In genomic region chr6:128291284-128291683, GRCm38 (mm10) we compare ENCODE assay signal across 31 mouse cellular contexts. TPM values are rescaled to one million over a fixed set of nuclear protein-coding genes. Genes with fewer than 3 reads are reported as not detected.
DNase-seq lines count a peak whose midpoint lies in the region; ATAC-seq and TF ChIP-seq lines count a peak whose summit lies in the region.
"Had no signal": no experiment of that assay in that cellular context is flagged by ENCODE, and none has a peak within 500 bp of the region (broad histone marks: within the 10 kb centered on the region; RNA-seq: fewer than 3 reads in every experiment).

No protein-coding gene starts in this region.

- no peak overlapping the region for H3K4me2 ChIP-seq in limb, embryonic 14.5 days (replicated peaks; ENCODE audit: low read depth, low read length, severe bottlenecking)
- no peak overlapping the region for H3K4me2 ChIP-seq in lung, postnatal 0 days (replicated peaks; ENCODE audit: low read depth, low read length)
- H3K4me2 ChIP-seq: embryonic facial prominence, embryonic 13.5 days; forebrain, embryonic 15.5 days; heart, embryonic 13.5 days; hindbrain, embryonic 14.5 days had no signal

- no peaks in the 10 kb centered on the region for H3K27me3 ChIP-seq in limb, embryonic 14.5 days (ENCODE audit: control insufficient read depth, insufficient read depth, low read length)
- H3K27me3 ChIP-seq in limb, embryonic 10.5 days (ENCODE audit: low read depth, poor library complexity, severe bottlenecking), result peaks cover 11% of the 10 kb centered on the region; the same call in 1 of the 2 replicates
- H3K27me3 ChIP-seq in lung, postnatal 0 days (replicated peaks; ENCODE audit: insufficient read depth, low read length), result no peaks in the 10 kb centered on the region
- H3K27me3 ChIP-seq: embryonic facial prominence, embryonic 13.5 days; forebrain, embryonic 15.5 days; heart, embryonic 13.5 days; Patski had no signal

- H3K36me3 ChIP-seq in limb, embryonic 14.5 days (ENCODE audit: control insufficient read depth, insufficient read depth, low read length), result no peaks in the 10 kb centered on the region
- H3K36me3 ChIP-seq in limb, embryonic 10.5 days, result no peaks in the 10 kb centered on the region
- H3K36me3 ChIP-seq in lung, postnatal 0 days (ENCODE audit: insufficient read depth, low read length), result no peaks in the 10 kb centered on the region
- H3K36me3 ChIP-seq: embryonic facial prominence, embryonic 10.5 days; embryonic facial prominence, embryonic 13.5 days; forebrain, embryonic 15.5 days; heart, embryonic 10.5 days; heart, embryonic 13.5 days had no signal

- WGBS in limb, embryonic 14.5 days, result 61% methylated on average over 5 of the region's 5 CpGs
- WGBS in limb, embryonic 10.5 days, result 85% methylated on average over 5 of the region's 5 CpGs
- WGBS in lung, postnatal 0 days, result 55% methylated on average over 5 of the region's 5 CpGs

- no peak for TF ChIP-seq CTCF in lung, postnatal 0 days (IDR thresholded peaks at IDR 0.05)

- peaks cover 3% of the 10 kb centered on the region for H3K4me1 ChIP-seq in limb, embryonic 14.5 days (ENCODE audit: control insufficient read depth, insufficient read depth, low read length)
- peaks cover 13% of the 10 kb centered on the region for H3K4me1 ChIP-seq in limb, embryonic 10.5 days
- peaks cover 18% of the 10 kb centered on the region for H3K4me1 ChIP-seq in lung, postnatal 0 days (ENCODE audit: insufficient read depth, low read depth, low read length)

- ATAC-seq in limb, embryonic 14.5 days (ENCODE audit: low FRiP score, low read depth), result no peak
- no peak for ATAC-seq in lung, postnatal 0 days
- ATAC-seq: CD4-positive, CD25-positive, alpha-beta regulatory T cell, adult 4 months; forebrain, embryonic 15.5 days; hindbrain, postnatal 0 days; inflammation-experienced regulatory T-cells, adult 6 months; intestine, embryonic 16.5 days; Patski had no signal

- no peak overlapping the region for H3K9ac ChIP-seq in limb, embryonic 14.5 days (ENCODE audit: low read depth, low read length, severe bottlenecking)
- no peak overlapping the region for H3K9ac ChIP-seq in lung, postnatal 0 days (replicated peaks; ENCODE audit: low read depth)
- H3K9ac ChIP-seq: embryonic facial prominence, embryonic 13.5 days; forebrain, embryonic 15.5 days; heart, embryonic 13.5 days; hindbrain, embryonic 14.5 days had no signal

- no peak overlapping the region for H3K4me3 ChIP-seq in limb, embryonic 14.5 days (replicated peaks; ENCODE audit: low read length)
- no peak overlapping the region for H3K4me3 ChIP-seq in limb, embryonic 10.5 days
- no peak overlapping the region for H3K4me3 ChIP-seq in lung, postnatal 0 days (ENCODE audit: low read depth, low read length)
- H3K4me3 ChIP-seq: embryonic facial prominence, embryonic 10.5 days; embryonic facial prominence, embryonic 13.5 days; erythroblast, embryonic 14.5 days; forebrain, embryonic 15.5 days; heart, adult 2 months; heart, embryonic 10.5 days; heart, embryonic 13.5 days had no signal

- peak; percentile 57 for DNase-seq in limb, embryonic 14.5 days (ENCODE audit: low spot score)
- DNase-seq in limb, embryonic 10.5 days (ENCODE audit: low spot score), result no peak
- no peak for DNase-seq in lung, postnatal 0 days (ENCODE audit: low spot score)
- no peak for DNase-seq in lung, postnatal 14 days
- DNase-seq in brain, adult 2 months (ENCODE audit: low read depth, low spot score), result peak; percentile 42
- no peak for DNase-seq in gastrocnemius, adult 8-10 months (ENCODE audit: low spot score in 2 of 2)
- no peak for DNase-seq in adrenal gland, adult 18-20 months (ENCODE audit: low spot score in 2 of 2)
- DNase-seq: adrenal gland, adult 8-10 months; adrenal gland, postnatal 25 days; cerebellum, adult 9-11 months; embryo, embryonic 11 days; gastrocnemius, postnatal 10 days; gastrocnemius, postnatal 36 days; heart, adult 2 months; heart, postnatal 14 days; heart, postnatal 4 days; kidney, adult 18-20 months had no signal

- TF ChIP-seq POLR2A in limb, embryonic 14.5 days (IDR thresholded peaks at IDR 0.05; ENCODE audit: borderline replicate concordance, extremely low read depth, insufficient read depth, insufficient read length), result no peak

- no peaks in the 10 kb centered on the region for H3K9me3 ChIP-seq in limb, embryonic 14.5 days (ENCODE audit: control insufficient read depth, low read length)
- H3K9me3 ChIP-seq in limb, embryonic 10.5 days (replicated peaks), result no peaks in the 10 kb centered on the region
- no peaks in the 10 kb centered on the region for H3K9me3 ChIP-seq in lung, postnatal 0 days (ENCODE audit: low read length)
- H3K9me3 ChIP-seq: embryonic facial prominence, embryonic 10.5 days; embryonic facial prominence, embryonic 13.5 days; forebrain, embryonic 15.5 days; heart, embryonic 10.5 days; heart, embryonic 13.5 days had no signal

- H3K27ac ChIP-seq in limb, embryonic 14.5 days (replicated peaks; ENCODE audit: low read depth, low read length), result no peak overlapping the region
- no peak overlapping the region for H3K27ac ChIP-seq in limb, embryonic 10.5 days
- H3K27ac ChIP-seq in lung, postnatal 0 days (ENCODE audit: low read length), result 0 out of 2 replicates have a peak overlapping the region, but pooled peaks have one; percentile 20
- H3K27ac ChIP-seq: embryonic facial prominence, embryonic 10.5 days; embryonic facial prominence, embryonic 13.5 days; forebrain, embryonic 15.5 days; heart, adult 2 months; heart, embryonic 10.5 days; heart, embryonic 13.5 days; hindbrain, embryonic 14.5 days; hindbrain, postnatal 0 days had no signal

- TF ChIP-seq EP300 in lung, postnatal 0 days (IDR thresholded peaks at IDR 0.05), result no peak

RNA-seq across cellular contexts. Expression of gene Tead4, which starts 9.3 kb away (rescaled TPM):
- 4.6 and 5.3 TPM in 2 replicates for polyA plus RNA-seq in limb, embryonic 14.5 days (2012; rRNA removed)
- polyA plus RNA-seq in limb, embryonic 14.5 days (2014; fragmentation: Nextera tagmentation; extraction: Ambion mirVana), result 3.7 and 5.8 TPM in 2 replicates
- polyA plus RNA-seq in limb, embryonic 10.5 days (2016; fragmentation: Nextera tagmentation; extraction: Ambion mirVana), result 2.5 and 3.2 TPM in 2 replicates
- polyA plus RNA-seq in lung, postnatal 0 days (2015; fragmentation: Nextera tagmentation; extraction: Ambion mirVana), result 9.6 and 10.3 TPM in 2 replicates
- 1 to 10 TPM; 6.0 to 8.1 (median 7.5) TPM for total RNA-seq in gastrocnemius, adult 8-10 months (2022)
- total RNA-seq in adrenal gland, adult 18-20 months (2021), result 1 to 10 TPM; 2.6 to 3.8 TPM
- total RNA-seq: granulocyte monocyte progenitor cell, adult 5-6 weeks; MEL had no signal
- polyA plus RNA-seq: CD4-positive, CD25-positive, alpha-beta regulatory T cell, adult 4 months; erythroblast, embryonic 14.5 days; inflammation-experienced regulatory T-cells, adult 6 months had no signal

Comparison
In these comparisons a context has a peak if more than half of its experiments do, and no peak if none do; other contexts are left out.
1. DNase-seq: peak in limb, embryonic 14.5 days (single experiment) and brain, adult 2 months (single experiment); none in limb, embryonic 10.5 days (single experiment), lung, postnatal 0 days (single experiment), lung, postnatal 14 days (single experiment), gastrocnemius, adult 8-10 months (0 of 2) and adrenal gland, adult 18-20 months (0 of 2).